Mouse (Mus musculus) liver, adult 2 months (tissue): ENCODE measurements at regions not wholly inside any gene's neighbourhood (a gene's known extent, or its start where the extent isn't known, plus 50 kb on each side); places are given as distances from the start of the nearest gene placed in this dataset.

ENCODE experiments used
- CTCF ChIP-seq: fragments of 200-500 bp; IDR thresholded peaks from 2 replicates; pipeline ENCODE4 v1.5.1; 2011; ENCODE audit warnings: low read depth, low read length, control low read depth
- POLR2A ChIP-seq: fragments of 200-500 bp; IDR thresholded peaks from 2 replicates; pipeline ENCODE4 v1.6.1; 2011; ENCODE audit warnings: low read length, control low read depth; ENCODE audit not compliant: insufficient read depth; ENCODE audit errors: extremely low read depth

GRCm38 (mm10) chr12:70608672-70609071 is 155.8 kb downstream of the Tmx1 start:
- TF ChIP-seq CTCF (no peak), POLR2A (no peak)
